Mouse (Mus musculus) macrophage (primary cell): ENCODE measurements around the gene Mpnd. TPM values are rescaled to one million over a fixed set of nuclear protein-coding genes. Genes with fewer than 3 reads are reported as not detected.

Experiments
- H3K27ac ChIP-seq: fragments of 350-480 bp; formaldehyde crosslinking; 2 replicates; pipeline ENCODE4 v1.9.0; 2021
- H3K36me3 ChIP-seq: fragments of 350-480 bp; formaldehyde crosslinking; 2 replicates; pipeline ENCODE4 v1.9.0; 2021; ENCODE audit errors: inconsistent target
- H3K4me3 ChIP-seq: fragments of 350-480 bp; formaldehyde crosslinking; 2 replicates; pipeline ENCODE4 v1.9.0; 2021; ENCODE audit errors: inconsistent target
- H3K79me2 ChIP-seq: fragments of 350-480 bp; formaldehyde crosslinking; 2 replicates; pipeline ENCODE4 v1.9.0; 2021; ENCODE audit errors: inconsistent target
- WGBS: methylation state at CpG from one replicate; pipeline ENCODE4 v1.1.7; 2026; ENCODE audit warnings: inconsistent platforms; ENCODE audit not compliant: missing documents; 5-methylcytosine and 5-hydroxymethylcytosine counted together
- polyA plus RNA-seq: library from polyadenylated mRNA; stranded (reverse); fragments of 250-400 nt; gene quantifications from 3 replicates; pipeline ENCODE4 v1.2.4, GENCODE M21; 2018; ENCODE audit warnings: inconsistent platforms
- total RNA-seq, 78 experiments: library from RNA; depleted of rRNA; stranded (reverse); fragments of 250-400 nt; gene quantifications; 1 replicate in 9 of 78; 2 replicates in 24 of 78; 3 replicates in 43 of 78; 4 replicates in 2 of 78; pipeline ENCODE4 v1.2.4; 2018; ENCODE audit warnings: inconsistent platforms in 56 of 78

Mpnd gene
- 100 to 1,000 TPM in 3 of 26 experiments, 10 to 100 TPM in 23; 29.5 to 116 (median 76.4) TPM for total RNA-seq (2018; cell fraction: chromatin; rRNA removed)
- 10 to 100 TPM; 30.0 to 50.6 (median 39.5) TPM for total RNA-seq (2018; cell fraction: cytosol; rRNA removed)
- total RNA-seq (2018; cell fraction: nucleus; rRNA removed), result 10 to 100 TPM; 26.4 to 93.3 (median 45.4) TPM
- polyA plus RNA-seq, result 31.2 to 42.2 TPM (median 38.7 TPM) in 3 replicates

DNA sequence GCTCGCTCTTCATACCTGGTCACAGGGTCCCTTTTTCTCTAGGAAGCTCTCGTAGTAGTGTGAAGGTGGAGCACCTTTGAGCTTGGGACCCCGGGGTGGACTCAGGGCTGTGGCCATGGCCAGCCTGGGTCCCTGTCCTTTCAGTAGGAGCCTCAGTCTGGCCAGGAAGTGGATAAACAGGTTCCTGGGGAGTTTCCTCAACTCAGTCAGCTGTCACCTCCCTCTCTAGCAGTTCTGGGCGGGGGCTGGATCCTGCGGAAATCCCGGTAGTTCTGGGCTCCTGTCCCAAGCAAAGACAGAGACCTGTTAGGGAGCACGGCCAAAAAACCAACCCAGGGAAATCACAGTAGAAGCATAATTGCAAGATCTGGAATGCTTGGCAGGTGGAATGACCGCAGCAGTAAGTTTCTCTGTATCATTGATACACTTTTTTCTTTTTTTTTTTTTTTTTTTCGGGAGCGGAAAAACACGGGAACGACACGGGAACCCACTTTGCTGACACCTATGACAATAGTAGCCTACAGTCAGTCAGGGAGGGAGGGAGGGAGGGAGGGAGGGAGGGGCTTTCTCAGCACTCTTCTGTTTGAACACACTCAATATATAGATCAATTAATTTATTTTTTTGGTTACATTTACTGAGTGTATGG, at the start of gene Mpnd, which contains the start of gene Stap2:
TSS of gene Mpnd (plus strand) at position 297 of the 647 bp plus-strand sequence.
TSS of gene Stap2 (minus strand) at position 170 of the 647 bp plus-strand sequence.
- Histone ChIP-seq H3K79me2 (peaks cover 9% of the 10 kb centered on the region; the same call in 1 of the 2 replicates), H3K36me3 (no peaks in the 10 kb centered on the region), H3K4me3 (no peak within 1 kb of the TSS), H3K27ac (no peak within 1 kb of the TSS)
- WGBS, result 53% methylated on average over 7 of the region's 13 CpGs

DNA sequence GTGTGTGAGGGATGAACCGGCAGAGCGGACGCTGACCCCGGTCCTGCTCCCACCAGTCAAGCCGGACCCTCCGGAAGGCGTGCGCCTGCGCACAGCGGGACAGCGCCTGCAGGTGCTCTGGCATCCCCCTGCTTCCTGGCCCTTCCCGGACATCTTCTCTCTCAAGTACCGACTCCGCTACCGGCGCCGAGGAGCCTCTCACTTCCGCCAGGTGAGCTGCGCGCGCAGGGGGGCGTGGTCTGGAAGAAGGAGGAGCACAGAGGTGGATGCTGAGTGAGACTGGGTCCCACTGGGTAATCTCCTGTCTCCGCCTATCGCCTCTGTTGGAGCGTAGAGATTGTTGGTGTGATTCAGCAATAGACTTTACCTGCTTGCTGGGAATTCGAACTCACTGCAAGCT, 49.4 kb upstream of the Mpnd start:
- 96% methylated on average over 26 of the region's 26 CpGs for WGBS
- H3K4me3 ChIP-seq, result no peak overlapping the region

DNA sequence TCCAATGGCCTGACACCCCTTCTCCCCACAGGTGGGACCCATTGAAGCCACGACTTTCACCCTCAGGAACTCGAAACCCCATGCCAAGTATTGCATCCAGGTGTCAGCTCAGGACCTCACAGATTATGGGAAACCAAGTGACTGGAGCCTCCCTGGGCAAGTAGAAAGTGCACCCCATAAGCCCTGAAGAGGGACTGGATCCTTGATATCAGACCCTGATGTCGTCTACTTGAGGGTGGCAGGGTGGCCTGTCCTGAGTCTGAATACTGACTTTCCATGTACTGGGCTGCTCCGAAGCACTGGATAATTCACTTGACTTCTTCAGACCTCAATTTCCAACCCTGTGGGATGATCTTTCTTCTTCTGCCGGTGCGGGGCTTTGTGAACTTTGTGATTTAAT, 48.9 kb upstream of the Mpnd start:
- WGBS, result 93% methylated on average over 6 of the region's 6 CpGs
- Histone ChIP-seq H3K79me2 (peaks cover 19% of the 10 kb centered on the region; the same call in 1 of the 2 replicates), H3K36me3 (peaks cover 3% of the 10 kb centered on the region), H3K4me3 (no peak overlapping the region), H3K27ac (no peak overlapping the region)

More for the DNA sequence above, 49.4 kb upstream of the Mpnd start:
- Histone ChIP-seq H3K79me2 (peaks cover 19% of the 10 kb centered on the region; the same call in 1 of the 2 replicates), H3K36me3 (peaks cover 3% of the 10 kb centered on the region), H3K27ac (no peak overlapping the region)

DNA sequence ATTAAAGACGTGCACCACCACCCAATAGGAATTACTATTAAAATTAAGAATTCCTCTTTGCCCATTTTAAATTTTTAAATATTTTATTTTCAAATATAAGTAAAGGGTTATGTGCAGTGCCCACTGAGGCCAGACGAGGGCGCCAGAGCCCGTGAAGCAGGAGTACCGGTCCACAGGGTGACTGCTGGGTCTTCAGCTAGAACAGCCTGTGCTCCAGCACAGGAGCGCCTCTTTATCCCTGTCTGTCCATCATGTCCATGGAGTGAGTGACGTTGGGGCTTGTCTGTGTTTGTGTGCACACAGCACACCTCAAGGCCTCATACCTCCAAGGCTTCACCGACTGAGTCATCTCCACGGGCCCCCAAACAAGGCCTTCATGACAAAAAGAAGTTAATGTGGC, 48.3 kb upstream of the Mpnd start:
- Histone ChIP-seq H3K79me2 (peaks cover 19% of the 10 kb centered on the region; the same call in 1 of the 2 replicates), H3K36me3 (peaks cover 3% of the 10 kb centered on the region), H3K4me3 (no peak overlapping the region), H3K27ac (no peak overlapping the region)
- WGBS, result 35% methylated on average over 9 of the region's 9 CpGs

DNA sequence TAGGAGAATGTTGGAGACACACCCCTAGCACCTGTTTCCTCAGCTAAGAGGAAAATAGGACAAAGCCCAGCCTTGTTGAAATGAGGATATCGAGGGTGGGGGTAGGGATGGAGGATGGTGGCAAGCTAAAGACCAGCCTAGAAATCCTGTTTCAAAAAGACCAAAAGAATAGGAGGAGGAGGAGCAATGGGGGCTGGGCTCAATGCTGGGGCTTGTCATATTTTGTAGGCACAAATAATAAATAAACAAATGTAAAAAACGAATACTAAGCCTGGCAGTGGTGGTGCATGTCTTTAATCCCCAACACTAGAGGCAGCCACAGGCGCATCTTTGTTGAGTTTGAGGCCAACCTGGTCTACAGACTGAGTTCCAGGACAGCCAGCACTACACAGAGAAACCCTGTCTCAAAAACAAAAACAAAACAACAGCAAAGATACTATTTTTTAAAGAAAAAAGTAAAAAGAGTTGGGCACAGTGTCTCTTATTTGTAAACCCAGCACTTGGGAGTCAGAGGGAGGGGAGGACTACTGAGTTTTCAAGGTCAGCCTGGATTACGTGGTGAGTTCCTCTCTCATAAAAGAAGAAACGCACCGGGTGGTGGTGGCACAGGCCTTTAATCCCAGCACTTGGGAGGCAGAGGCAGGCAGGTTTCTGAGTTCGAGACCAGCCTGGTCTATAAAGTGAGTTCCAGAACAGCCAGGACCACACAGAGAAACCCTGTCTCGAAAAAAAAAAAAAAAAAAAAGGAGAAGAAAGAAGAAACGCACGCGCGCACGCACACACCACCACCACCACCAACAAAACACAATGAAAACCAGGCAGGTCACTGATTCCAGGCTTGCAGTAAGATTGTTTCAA, 47.6 kb upstream of the Mpnd start:
- Histone ChIP-seq H3K27ac (peak overlapping the region; percentile 92), H3K79me2 (peaks cover 19% of the 10 kb centered on the region; the same call in 1 of the 2 replicates), H3K4me3 (peak overlapping the region; percentile 52), H3K36me3 (peaks cover 3% of the 10 kb centered on the region)
- 88% methylated on average over 4 of the region's 13 CpGs for WGBS

DNA sequence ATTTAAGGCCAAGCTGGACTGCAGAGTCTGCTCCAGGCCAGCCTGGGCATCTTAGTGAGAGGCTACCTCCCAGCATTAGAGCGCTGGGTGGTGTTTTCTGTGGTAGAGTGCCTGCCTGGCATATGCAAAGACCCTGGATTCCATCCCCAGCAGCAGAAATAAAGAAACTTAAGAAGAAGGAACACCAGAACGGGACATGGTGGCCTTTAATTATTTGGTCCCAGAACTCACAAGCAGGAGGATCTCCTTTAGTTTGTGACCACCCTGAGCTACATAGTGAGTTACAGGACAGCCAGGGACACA, 47.0 kb upstream of the Mpnd start:
- WGBS, result 50% methylated on average over 2 of the region's 2 CpGs
- Histone ChIP-seq H3K79me2 (peaks cover 19% of the 10 kb centered on the region; the same call in 1 of the 2 replicates), H3K36me3 (peaks cover 3% of the 10 kb centered on the region), H3K27ac (peak overlapping the region; percentile 92), H3K4me3 (peak overlapping the region; percentile 52)

- WGBS, result under 1% methylated on average over 43 of the region's 46 CpGs
Measured at GRCm38 (mm10) chr17:55958918-55959728, 46.4 kb upstream of the Mpnd start, which contains the start of gene Yju2. Gene Yju2 (plus strand): TSS chr17:55959099.

GRCm38 (mm10) chr17:55959946-55960740, 45.4 kb upstream of the Mpnd start:
- H3K36me3 ChIP-seq, result peaks cover 3% of the 10 kb centered on the region
- peak overlapping the region; percentile 52 for H3K4me3 ChIP-seq
- H3K79me2 ChIP-seq, result peaks cover 11% of the 10 kb centered on the region; the same call in 1 of the 2 replicates
- H3K27ac ChIP-seq, result peak overlapping the region; percentile 92
- WGBS, result 72% methylated on average over 10 of the region's 10 CpGs

More at GRCm38 (mm10) chr17:55958918-55959728, 46.4 kb upstream of the Mpnd start, which contains the start of gene Yju2:
- Histone ChIP-seq H3K27ac (peak within 1 kb of the TSS; percentile 92), H3K4me3 (peak within 1 kb of the TSS; percentile 52), H3K79me2 (peaks cover 13% of the 10 kb centered on the region; the same call in 1 of the 2 replicates), H3K36me3 (peaks cover 3% of the 10 kb centered on the region)

DNA sequence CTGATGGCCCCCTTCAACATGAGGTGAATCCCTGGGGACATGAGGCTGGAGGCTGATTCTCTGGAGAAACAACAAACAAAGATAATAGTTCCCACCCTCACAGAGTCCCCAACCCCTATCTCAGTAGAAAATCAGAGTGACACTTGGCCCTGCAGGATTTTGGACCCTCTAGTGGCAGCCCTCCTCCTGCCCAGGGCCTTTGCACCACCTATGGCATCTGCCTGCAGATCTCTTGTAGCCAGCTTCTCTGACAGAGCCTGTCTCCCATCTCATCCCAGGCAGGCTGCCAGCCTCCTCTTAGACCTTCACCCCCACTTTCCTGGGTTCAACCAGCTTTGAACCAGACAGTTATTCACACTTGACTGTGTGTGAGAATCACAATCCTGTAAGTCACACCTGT, 44.7 kb upstream of the Mpnd start:
- Histone ChIP-seq H3K4me3 (no peak overlapping the region), H3K79me2 (peaks cover 11% of the 10 kb centered on the region; the same call in 1 of the 2 replicates), H3K36me3 (peaks cover 4% of the 10 kb centered on the region; the same call in 1 of the 2 replicates), H3K27ac (no peak overlapping the region)

GRCm38 (mm10) chr17:55961631-55962030, 43.9 kb upstream of the Mpnd start:
- H3K79me2 ChIP-seq, result peaks cover 11% of the 10 kb centered on the region; the same call in 1 of the 2 replicates
- no peak overlapping the region for H3K27ac ChIP-seq
- no peak overlapping the region for H3K4me3 ChIP-seq
- 91% methylated on average over 7 of the region's 7 CpGs for WGBS
- peaks cover 12% of the 10 kb centered on the region; the same call in 1 of the 2 replicates for H3K36me3 ChIP-seq

DNA sequence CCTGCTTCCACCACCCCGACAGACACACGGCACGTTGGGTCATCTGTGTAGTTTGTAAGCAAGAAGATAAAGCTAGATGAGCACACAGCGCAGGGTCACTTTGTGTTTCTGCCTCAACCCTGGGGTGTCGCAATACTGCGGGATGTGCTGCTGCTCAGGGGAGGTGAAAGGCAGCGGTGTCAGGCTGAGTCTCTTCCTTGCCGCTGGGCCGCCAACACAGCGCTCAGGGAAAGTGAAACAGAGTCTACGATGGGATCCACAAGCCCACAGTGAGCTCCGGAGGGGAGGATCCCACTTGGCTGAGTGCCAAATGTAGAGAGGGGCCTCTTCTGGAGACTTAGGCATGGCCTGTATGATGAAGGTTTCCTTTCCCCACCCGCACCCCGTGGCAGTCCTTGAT, 42.3 kb upstream of the Mpnd start:
- WGBS, result 27% methylated on average over 14 of the region's 14 CpGs
- Histone ChIP-seq H3K36me3 (peaks cover 27% of the 10 kb centered on the region; the same call in 1 of the 2 replicates), H3K27ac (peak overlapping the region; percentile 24), H3K79me2 (peaks cover 11% of the 10 kb centered on the region; the same call in 1 of the 2 replicates), H3K4me3 (no peak overlapping the region)

- no peak overlapping the region for H3K27ac ChIP-seq
- H3K36me3 ChIP-seq, result peaks cover 27% of the 10 kb centered on the region; the same call in 1 of the 2 replicates
- H3K79me2 ChIP-seq, result peaks cover 11% of the 10 kb centered on the region; the same call in 1 of the 2 replicates
- H3K4me3 ChIP-seq, result no peak overlapping the region
- over 99% methylated on average over 10 of the region's 10 CpGs for WGBS
Measured at GRCm38 (mm10) chr17:55964496-55964895, 41.0 kb upstream of the Mpnd start.

DNA sequence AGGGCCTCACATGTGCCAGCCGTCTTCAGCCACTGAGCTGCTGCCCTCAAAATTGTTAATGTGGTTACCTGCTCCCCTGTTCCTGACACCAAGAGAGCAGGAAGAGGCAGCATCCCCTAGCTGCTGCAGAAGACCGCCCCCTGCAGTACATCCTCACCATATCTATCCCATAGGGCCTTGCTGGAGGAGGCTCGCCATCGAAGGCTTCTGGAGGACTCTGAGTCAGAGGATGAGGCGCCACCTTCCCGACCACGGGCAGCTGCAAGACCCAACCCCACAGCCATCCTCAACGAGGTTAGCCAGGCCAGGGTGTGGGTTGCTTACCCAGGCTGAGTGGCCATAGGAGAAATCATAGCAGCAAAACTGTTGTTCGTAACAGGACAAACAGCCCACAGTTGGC, 40.5 kb upstream of the Mpnd start:
- Histone ChIP-seq H3K4me3 (no peak overlapping the region), H3K36me3 (peaks cover 27% of the 10 kb centered on the region; the same call in 1 of the 2 replicates), H3K79me2 (peaks cover 7% of the 10 kb centered on the region; the same call in 1 of the 2 replicates), H3K27ac (no peak overlapping the region)
- 86% methylated on average over 8 of the region's 9 CpGs for WGBS
